Mouse (Mus musculus) cortical plate, adult 2 months (tissue): ENCODE results near the gene Elmsan1.

Source experiments
- CTCF ChIP-seq: fragments of 200-500 bp; IDR thresholded peaks from 2 replicates; pipeline ENCODE4 v1.5.1; 2011; ENCODE audit warnings: mild to moderate bottlenecking, control low read depth, low read length; ENCODE audit not compliant: insufficient read depth; ENCODE audit errors: extremely low read depth
- POLR2A ChIP-seq: fragments of 200-500 bp; IDR thresholded peaks from 2 replicates; pipeline ENCODE4 v1.6.1; 2011; ENCODE audit warnings: mild to moderate bottlenecking, low read length, control low read depth; ENCODE audit not compliant: insufficient read depth; ENCODE audit errors: extremely low read depth

DNA sequence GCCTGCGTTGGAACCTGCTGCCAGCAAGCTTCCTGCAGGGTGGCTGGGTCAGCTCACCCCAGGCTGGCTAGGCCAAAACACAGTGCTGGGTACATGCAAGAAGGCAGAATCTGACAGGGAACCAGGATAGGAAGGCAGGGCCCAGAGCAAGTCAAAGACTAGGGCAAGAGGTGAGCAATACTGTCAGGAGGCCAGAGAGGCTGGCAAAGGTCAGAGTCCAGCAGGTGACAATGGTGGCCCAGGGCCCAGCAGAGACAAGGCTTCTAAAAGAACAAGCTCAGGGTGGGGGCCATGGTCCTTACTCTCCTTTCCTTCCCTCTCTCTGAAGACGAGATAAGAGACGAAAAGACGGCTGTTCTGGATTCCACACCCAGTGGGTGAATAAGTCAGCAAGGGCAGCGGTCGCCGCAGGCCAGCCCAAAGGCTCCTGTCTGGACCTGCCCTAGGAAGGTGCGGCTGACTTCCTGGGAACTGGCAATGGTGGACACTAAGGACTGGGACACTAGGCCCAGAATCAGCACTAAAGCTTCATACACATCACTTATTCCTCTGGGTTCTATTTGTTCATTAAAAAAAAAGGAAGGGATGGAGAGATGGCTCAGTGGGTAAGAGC lies 14.9 kb upstream of the Elmsan1 start:
- TF ChIP-seq CTCF (no peak), POLR2A (no peak)
